Mouse (Mus musculus) common myeloid progenitor, adult 5-6 weeks (primary cell): ENCODE measurements around the gene Igf1. TPM values are rescaled to one million over a fixed set of nuclear protein-coding genes. Genes with fewer than 3 reads are reported as not detected.

ENCODE experiments used
- ATAC-seq: replicated peaks from 2 replicates; pipeline ENCODE4 v1.8.0; 2016; ENCODE audit warnings: low read depth, mild to moderate bottlenecking, moderate TSS enrichment, inconsistent platforms; ENCODE audit not compliant: poor library complexity, severe bottlenecking
- total RNA-seq: library from RNA; stranded (forward); fragments of 200-1000, 187-1606 nt; gene quantifications from 2 replicates; pipeline ENCODE4 v1.2.3, GENCODE M21; 2017

Igf1 gene
- total RNA-seq, 1 experiment from 2014 or later = 0.23 TPM

- ATAC-seq = no peak
These were observed 35.2 kb downstream of the Igf1 start for GRCm38 (mm10) chr10:87893272-87893671.

GRCm38 (mm10) chr10:87894461-87895120, 36.5 kb downstream of the Igf1 start:
- ATAC-seq = no peak

GRCm38 (mm10) chr10:87895351-87895750, 37.3 kb downstream of the Igf1 start:
- ATAC-seq = no peak

GRCm38 (mm10) chr10:87897331-87897730, 39.3 kb downstream of the Igf1 start:
- ATAC-seq = no peak

GRCm38 (mm10) chr10:87898826-87899225, 40.8 kb downstream of the Igf1 start:
- no peak for ATAC-seq

- no peak for ATAC-seq
These were observed 43.9 kb downstream of the Igf1 start for GRCm38 (mm10) chr10:87901916-87902315.

GRCm38 (mm10) chr10:87904324-87904723, 46.3 kb downstream of the Igf1 start:
- no peak for ATAC-seq

- ATAC-seq = no peak
These were observed 47.0 kb downstream of the Igf1 start for GRCm38 (mm10) chr10:87905087-87905486.

GRCm38 (mm10) chr10:87906121-87906520, 48.1 kb downstream of the Igf1 start:
- no peak for ATAC-seq

- ATAC-seq = no peak
These were observed 48.8 kb downstream of the Igf1 start for GRCm38 (mm10) chr10:87906757-87907307.

- ATAC-seq = no peak
These were observed 55.8 kb downstream of the Igf1 start for GRCm38 (mm10) chr10:87913852-87914251.

GRCm38 (mm10) chr10:87914932-87915331, 56.9 kb downstream of the Igf1 start:
- peak; percentile 77 for ATAC-seq

GRCm38 (mm10) chr10:87915782-87916181, 57.7 kb downstream of the Igf1 start:
- no peak for ATAC-seq

GRCm38 (mm10) chr10:87922263-87922662, 64.2 kb downstream of the Igf1 start:
- ATAC-seq = no peak

- no peak for ATAC-seq
These were observed 68.5 kb downstream of the Igf1 start for GRCm38 (mm10) chr10:87926564-87926963.

GRCm38 (mm10) chr10:87927131-87927609, 69.1 kb downstream of the Igf1 start:
- no peak for ATAC-seq

GRCm38 (mm10) chr10:87948192-87948591, 90.1 kb downstream of the Igf1 start:
- ATAC-seq = no peak

GRCm38 (mm10) chr10:87971536-87971935, 113.5 kb downstream of the Igf1 start:
- no peak for ATAC-seq

GRCm38 (mm10) chr10:87973911-87974631, 116.0 kb downstream of the Igf1 start:
- ATAC-seq = no peak

- ATAC-seq = no peak
These were observed 127.3 kb downstream of the Igf1 start for GRCm38 (mm10) chr10:87985375-87985774.

- ATAC-seq = no peak
These were observed 128.1 kb downstream of the Igf1 start for GRCm38 (mm10) chr10:87986201-87986600.
